Mouse (Mus musculus): ENCODE measurements around the gene Fignl1. TPM values are rescaled to one million over a fixed set of nuclear protein-coding genes. Genes with fewer than 3 reads are reported as not detected.

The Fignl1 gene
- total and polyA plus RNA-seq, 3 experiments, result 82.8 to 189 (median 98.5) TPM

DNA sequence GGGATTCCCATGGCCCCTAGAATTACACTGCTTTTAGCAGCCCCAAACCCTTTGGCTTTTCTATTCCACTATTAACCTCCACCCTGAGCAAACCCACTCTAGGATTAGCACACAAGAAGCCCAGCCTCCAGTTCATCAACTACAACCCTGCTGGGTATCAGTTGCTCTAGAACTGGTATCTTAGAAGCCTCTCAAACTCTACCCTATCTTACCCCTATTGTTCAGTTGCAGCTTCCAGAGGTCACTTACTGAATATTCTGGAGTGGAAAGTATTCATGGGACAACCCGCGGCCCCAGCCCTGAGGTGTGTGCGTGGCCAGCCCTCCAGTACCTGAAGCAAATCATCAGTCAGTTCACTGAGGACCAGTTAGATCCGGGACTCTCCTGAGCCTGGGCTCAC lies 34.4 kb downstream of the Fignl1 start:
- no peak for TF ChIP-seq IRF4 (IDR thresholded peaks at IDR 0.05; ENCODE audit: low read depth, low read length)
- no peak for TF ChIP-seq MXI1 (IDR thresholded peaks at IDR 0.05; ENCODE audit: low read depth, low read length)
- no peak for TF ChIP-seq JUND (conservative IDR thresholded peaks at IDR 0.05; ENCODE audit: low read depth, low read length)
- TF ChIP-seq MEF2A (IDR thresholded peaks at IDR 0.05; ENCODE audit: borderline replicate concordance, low read depth, low read length), result no peak

DNA sequence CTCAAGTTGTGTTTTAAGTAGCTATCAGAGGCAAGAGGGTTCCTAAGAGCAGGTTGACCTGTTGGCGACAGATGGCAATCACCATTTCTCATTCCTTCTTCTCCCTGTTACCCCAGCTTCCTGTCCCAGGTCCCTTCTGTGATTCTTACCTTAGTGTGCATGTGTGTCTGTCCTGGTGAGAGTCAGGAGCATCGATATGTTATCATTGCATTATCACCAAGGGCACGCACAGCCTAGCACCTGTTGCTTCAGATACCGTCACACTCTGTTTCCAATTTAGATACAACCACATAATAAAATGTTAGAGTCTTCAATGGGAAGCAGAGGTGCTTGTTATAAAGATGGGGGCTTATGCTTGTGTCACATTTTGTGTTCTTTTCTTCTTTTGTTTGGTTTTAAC lies 36.6 kb downstream of the Fignl1 start:
- TF ChIP-seq RAD21 (IDR thresholded peaks at IDR 0.05; ENCODE audit: low read depth, low read length) (no peak), NELFE (IDR thresholded peaks at IDR 0.05; ENCODE audit: low read depth, low read length) (no peak), KAT2A (IDR thresholded peaks at IDR 0.05; ENCODE audit: insufficient replicate concordance, low read length) (no peak), MYC (IDR thresholded peaks at IDR 0.05; ENCODE audit: low read depth, low read length) (no peak)
- dilution Hi-C loops (cut with MboI; ENCODE audit: extremely low pct_ligation_motif_present, extremely low pct_unique_long_range_greater_than_20kb, low sequenced_read_pairs), result no loop called here
- H3K27me3 ChIP-seq (replicated peaks), result no peaks in the 10 kb centered on the region

More for the DNA sequence above, 34.4 kb downstream of the Fignl1 start:
- in situ Hi-C loops (cut with MboI; ENCODE audit: low pct_ligation_motif_present, low pct_unique_long_range_greater_than_20kb, low sequenced_read_pairs), result no loop called here
- Histone ChIP-seq H3K27me3 (replicated peaks) (no peaks in the 10 kb centered on the region), H3K4me2 (ENCODE audit: insufficient read depth, low read depth, poor library complexity, severe bottlenecking) (no peak overlapping the region), H3K9ac (ENCODE audit: insufficient read depth, low read depth) (no peak overlapping the region), H3K9me3 (replicated peaks; ENCODE audit: low read length) (no peaks in the 10 kb centered on the region), H3K4me3 (replicated peaks in 1 of 3; ENCODE audit: low read depth in 2 of 3, low read length in 2 of 3, poor library complexity in 1 of 3) (no peak overlapping the region), H3K36me3 (replicated peaks in 1 of 2; ENCODE audit: control insufficient read depth in 1 of 2, insufficient read depth in 1 of 2, low read length in 1 of 2) (peaks cover 19 to 51% of the 10 kb centered on the region in 2 experiments), H3K79me2 (replicated peaks; ENCODE audit: control insufficient read depth, extremely low read depth, insufficient read depth, poor library complexity, severe bottlenecking) (peaks cover 4% of the 10 kb centered on the region; the same call in 1 of the 2 replicates), H3K4me1 (ENCODE audit: control insufficient read depth in 1 of 2, insufficient read depth in 2 of 2) (peaks cover 37 to 97% of the 10 kb centered on the region in 2 experiments), H3K27ac (ENCODE audit: insufficient read depth, low read depth) (peak overlapping the region; percentile 7; the same call in 1 of the 2 replicates)
- DNase-seq (ENCODE audit: extremely low read depth), result no peak
- dilution Hi-C loops (cut with MboI; ENCODE audit: extremely low pct_ligation_motif_present, extremely low pct_unique_long_range_greater_than_20kb, low sequenced_read_pairs), result no loop called here

DNA sequence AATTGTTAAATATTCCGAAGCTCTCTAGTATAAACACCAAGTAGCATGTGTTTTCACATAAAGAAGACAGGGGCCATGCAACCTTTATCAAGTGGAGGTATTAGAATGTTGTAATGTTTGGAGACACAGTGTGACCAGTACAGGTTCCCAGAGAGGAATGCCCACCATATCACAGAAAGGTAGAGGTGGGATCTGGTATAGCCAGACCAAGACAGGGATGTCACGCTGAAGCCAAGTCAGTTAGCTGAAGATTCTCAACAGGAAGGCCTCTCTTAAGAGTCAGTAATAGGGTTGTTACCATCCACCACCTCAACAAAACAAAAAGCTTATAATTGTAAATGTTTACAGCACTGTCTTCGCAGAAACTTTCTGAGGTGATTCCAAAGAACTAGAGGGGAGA lies 38.1 kb downstream of the Fignl1 start:
- H3K4me1 ChIP-seq (ENCODE audit: control insufficient read depth in 1 of 2, insufficient read depth in 2 of 2), result peaks cover 39 to 94% of the 10 kb centered on the region in 2 experiments
- H3K9ac ChIP-seq (ENCODE audit: insufficient read depth, low read depth), result no peak overlapping the region
- dilution Hi-C loops (cut with MboI; ENCODE audit: extremely low pct_ligation_motif_present, extremely low pct_unique_long_range_greater_than_20kb, low sequenced_read_pairs), result no loop called here
- peaks cover 35 to 79% of the 10 kb centered on the region in 2 experiments for H3K36me3 ChIP-seq (replicated peaks in 1 of 2; ENCODE audit: control insufficient read depth in 1 of 2, insufficient read depth in 1 of 2, low read length in 1 of 2)
- peaks cover 12% of the 10 kb centered on the region; the same call in 1 of the 2 replicates for H3K79me2 ChIP-seq (replicated peaks; ENCODE audit: control insufficient read depth, extremely low read depth, insufficient read depth, poor library complexity, severe bottlenecking)
- H3K4me2 ChIP-seq (ENCODE audit: insufficient read depth, low read depth, poor library complexity, severe bottlenecking), result no peak overlapping the region
- in situ Hi-C loops (cut with MboI; ENCODE audit: low pct_ligation_motif_present, low pct_unique_long_range_greater_than_20kb, low sequenced_read_pairs), result no loop called here
- H3K27ac ChIP-seq (ENCODE audit: insufficient read depth, low read depth), result no peak overlapping the region
- peaks cover 1% of the 10 kb centered on the region for H3K9me3 ChIP-seq (replicated peaks; ENCODE audit: low read length)
- no peak overlapping the region for H3K4me3 ChIP-seq (replicated peaks in 1 of 3; ENCODE audit: low read depth in 2 of 3, low read length in 2 of 3, poor library complexity in 1 of 3)
- H3K27me3 ChIP-seq (replicated peaks), result no peaks in the 10 kb centered on the region
- no peak for TF ChIP-seq HCFC1 (IDR thresholded peaks at IDR 0.05; ENCODE audit: low read depth, low read length)
- no peak for TF ChIP-seq JUND (conservative IDR thresholded peaks at IDR 0.05; ENCODE audit: low read depth, low read length)
- no peak for TF ChIP-seq POLR2A (IDR thresholded peaks at IDR 0.05; ENCODE audit: low read depth, low read length)
- no peak for TF ChIP-seq NRF1 (IDR thresholded peaks at IDR 0.05; ENCODE audit: low read depth, low read length)
- TF ChIP-seq CHD2 (IDR thresholded peaks at IDR 0.05; ENCODE audit: low read length), result no peak
- TF ChIP-seq CTCF (conservative IDR thresholded peaks at IDR 0.05 in 1 of 2, IDR thresholded peaks at IDR 0.05 in 1 of 2; ENCODE audit: low read depth in 2 of 2, low read length in 2 of 2), result no peak
- TF ChIP-seq TBP (conservative IDR thresholded peaks at IDR 0.05; ENCODE audit: low read depth, low read length), result no peak
- no peak for TF ChIP-seq RCOR1 (conservative IDR thresholded peaks at IDR 0.05; ENCODE audit: low read depth, low read length)
- no peak for TF ChIP-seq PAX5 (IDR thresholded peaks at IDR 0.05; ENCODE audit: low read length)
- no peak for DNase-seq (ENCODE audit: extremely low read depth)

More for the DNA sequence above, 36.6 kb downstream of the Fignl1 start:
- peaks cover 31 to 69% of the 10 kb centered on the region in 2 experiments for H3K36me3 ChIP-seq (replicated peaks in 1 of 2; ENCODE audit: control insufficient read depth in 1 of 2, insufficient read depth in 1 of 2, low read length in 1 of 2)
- peaks cover 1% of the 10 kb centered on the region for H3K9me3 ChIP-seq (replicated peaks; ENCODE audit: low read length)
- H3K27ac ChIP-seq (ENCODE audit: insufficient read depth, low read depth), result peak overlapping the region; percentile 37
- no peak overlapping the region for H3K9ac ChIP-seq (ENCODE audit: insufficient read depth, low read depth)
- no peak overlapping the region for H3K4me3 ChIP-seq (replicated peaks in 1 of 3; ENCODE audit: low read depth in 2 of 3, low read length in 2 of 3, poor library complexity in 1 of 3)
- in situ Hi-C loops (cut with MboI; ENCODE audit: low pct_ligation_motif_present, low pct_unique_long_range_greater_than_20kb, low sequenced_read_pairs), result no loop called here
- peaks cover 9% of the 10 kb centered on the region; the same call in 1 of the 2 replicates for H3K79me2 ChIP-seq (replicated peaks; ENCODE audit: control insufficient read depth, extremely low read depth, insufficient read depth, poor library complexity, severe bottlenecking)
- H3K4me1 ChIP-seq (ENCODE audit: control insufficient read depth in 1 of 2, insufficient read depth in 2 of 2), result peaks cover 44 to 94% of the 10 kb centered on the region in 2 experiments
- no peak overlapping the region for H3K4me2 ChIP-seq (ENCODE audit: insufficient read depth, low read depth, poor library complexity, severe bottlenecking)
- no peak for DNase-seq (ENCODE audit: extremely low read depth)
